Mouse (Mus musculus) testis, adult 2 months (tissue): ENCODE results near the gene Lrrc28. TPM values are rescaled to one million over a fixed set of nuclear protein-coding genes. Genes with fewer than 3 reads are reported as not detected.

Experiments used
- H3K27ac ChIP-seq: fragments of 200-500 bp; 2 replicates; pipeline ENCODE4 v1.5.1; 2012; ENCODE audit warnings: low read depth, low read length; ENCODE audit not compliant: control insufficient read depth, insufficient read depth
- H3K27me3 ChIP-seq: fragments of 200-500 bp; 2 replicates; pipeline ENCODE4 v1.6.1; 2012; ENCODE audit warnings: mild to moderate bottlenecking, low read length, moderate library complexity; ENCODE audit not compliant: control insufficient read depth, insufficient read depth
- H3K36me3 ChIP-seq: fragments of 200-500 bp; 2 replicates; pipeline ENCODE4 v1.6.1; 2012; ENCODE audit warnings: mild to moderate bottlenecking, low read length; ENCODE audit not compliant: control insufficient read depth, insufficient read depth
- H3K4me1 ChIP-seq: fragments of 200-500 bp; 2 replicates; pipeline ENCODE4 v1.6.1; 2012; ENCODE audit warnings: low read length; ENCODE audit not compliant: control insufficient read depth, insufficient read depth
- H3K4me3 ChIP-seq: fragments of 200-500 bp; 2 replicates; pipeline ENCODE4 v1.5.1; 2012; ENCODE audit warnings: low read depth, mild to moderate bottlenecking, low read length, moderate library complexity, mixed read lengths; ENCODE audit not compliant: control insufficient read depth
- CTCF ChIP-seq: fragments of 200-500 bp; IDR thresholded peaks from 2 replicates; pipeline ENCODE4 v1.5.1; 2012; ENCODE audit warnings: low read depth, mild to moderate bottlenecking, inconsistent platforms, low read length, moderate library complexity; ENCODE audit not compliant: control insufficient read depth, insufficient read depth, insufficient replicate concordance
- POLR2A ChIP-seq: fragments of 200-500 bp; IDR thresholded peaks from 2 replicates; pipeline ENCODE4 v1.6.1; 2012; ENCODE audit warnings: low read depth, mild to moderate bottlenecking, inconsistent platforms, low read length, moderate library complexity; ENCODE audit not compliant: control insufficient read depth
- polyA plus RNA-seq: library from polyadenylated mRNA; depleted of rRNA; stranded (reverse); fragments of >200 nt; gene quantifications from 2 replicates; pipeline ENCODE4 v1.2.3, GENCODE M21; 2012

Gene Lrrc28
- polyA plus RNA-seq, 1 experiment: 565 TPM

DNA sequence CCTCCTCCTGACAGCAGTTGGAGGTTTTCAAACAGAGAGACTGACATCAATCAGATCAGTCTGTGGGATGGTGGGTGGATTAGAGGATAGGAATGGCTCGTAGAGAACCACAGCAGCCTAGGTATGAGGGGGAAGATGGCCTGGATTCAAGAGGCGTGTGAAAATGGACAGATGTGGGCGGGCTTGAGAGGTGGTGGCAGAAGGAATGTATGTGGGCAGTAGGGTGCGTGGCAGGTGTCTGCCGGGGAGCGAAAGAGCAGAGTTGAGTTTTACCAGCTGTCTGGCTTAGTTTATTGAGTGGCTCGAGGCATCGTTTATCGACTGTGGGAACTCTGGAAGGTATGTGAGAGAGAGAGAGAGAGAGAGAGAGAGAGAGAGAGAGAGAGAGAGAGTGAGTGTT, 36.0 kb upstream of the Lrrc28 start:
- TF ChIP-seq POLR2A: no peak
- TF ChIP-seq CTCF: no peak

DNA sequence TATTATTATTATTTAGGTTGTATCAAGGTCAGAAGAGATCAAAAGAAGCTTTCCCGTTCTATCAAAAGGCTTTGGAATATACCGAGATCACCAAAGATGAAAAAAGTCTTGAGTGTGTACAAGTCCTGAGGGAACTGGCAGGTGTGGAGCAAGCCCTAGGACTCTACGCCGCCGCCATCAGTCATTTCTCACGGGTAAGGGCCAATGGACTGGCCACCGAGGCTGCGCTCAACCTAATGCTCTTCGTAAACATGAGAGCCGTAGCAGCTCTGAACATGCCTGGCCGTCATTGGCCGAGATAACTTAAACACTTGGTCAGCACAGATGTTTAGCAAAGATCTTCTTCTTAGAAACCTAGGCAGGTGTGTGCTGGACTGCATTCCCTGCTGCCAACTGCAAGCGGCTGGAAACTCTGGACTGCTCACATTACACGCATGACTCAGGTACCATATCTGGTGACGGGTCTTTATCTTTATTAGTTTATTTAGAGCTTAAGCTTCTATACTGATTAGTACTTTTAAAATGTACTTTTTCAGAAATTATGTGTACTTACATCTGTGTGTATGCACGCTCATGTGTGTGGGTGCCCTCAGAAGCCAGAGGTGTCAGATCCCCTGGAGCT, 33.9 kb upstream of the Lrrc28 start:
- H3K27ac ChIP-seq: no peak overlapping the region
- no peaks in the 10 kb centered on the region for H3K4me1 ChIP-seq
- H3K36me3 ChIP-seq: no peaks in the 10 kb centered on the region
- no peak for TF ChIP-seq CTCF
- TF ChIP-seq POLR2A: no peak
- no peaks in the 10 kb centered on the region for H3K27me3 ChIP-seq
- no peak overlapping the region for H3K4me3 ChIP-seq

More for the DNA sequence above, 36.0 kb upstream of the Lrrc28 start:
- no peak overlapping the region for H3K27ac ChIP-seq
- no peaks in the 10 kb centered on the region for H3K4me1 ChIP-seq
- no peaks in the 10 kb centered on the region for H3K27me3 ChIP-seq
- H3K36me3 ChIP-seq: no peaks in the 10 kb centered on the region
- no peak overlapping the region for H3K4me3 ChIP-seq

- Histone ChIP-seq H3K4me3 (no peak overlapping the region), H3K27ac (no peak overlapping the region), H3K4me1 (no peaks in the 10 kb centered on the region), H3K36me3 (no peaks in the 10 kb centered on the region), H3K27me3 (no peaks in the 10 kb centered on the region)
- no peak for TF ChIP-seq CTCF
- no peak for TF ChIP-seq POLR2A
These were observed 28.6 kb upstream of the Lrrc28 start for GRCm38 (mm10) chr7:67673656-67674055.

DNA sequence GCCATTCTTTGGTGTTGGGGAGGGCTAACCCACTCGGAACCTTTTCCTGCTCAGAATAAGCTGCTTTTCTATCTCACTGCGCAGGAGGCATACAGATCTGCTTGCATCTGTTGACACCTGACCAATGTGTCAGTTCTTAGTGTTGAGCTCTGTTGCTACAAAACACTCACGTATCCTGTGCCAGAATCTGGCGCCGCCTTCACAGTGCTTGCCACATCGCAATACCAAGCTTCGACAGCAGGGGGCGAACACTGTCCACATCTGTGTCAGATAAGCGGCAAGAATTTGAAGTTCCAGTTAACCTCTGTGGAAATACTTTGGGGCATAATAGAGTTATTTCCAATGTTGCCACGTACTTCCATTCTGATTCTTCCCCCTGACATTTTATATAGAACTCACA, 27.6 kb upstream of the Lrrc28 start:
- Histone ChIP-seq H3K36me3 (no peaks in the 10 kb centered on the region), H3K4me1 (no peaks in the 10 kb centered on the region), H3K27ac (no peak overlapping the region), H3K4me3 (no peak overlapping the region), H3K27me3 (no peaks in the 10 kb centered on the region)
- peak; percentile 90; the same call in 1 of the 2 replicates for TF ChIP-seq CTCF
- TF ChIP-seq POLR2A: no peak

DNA sequence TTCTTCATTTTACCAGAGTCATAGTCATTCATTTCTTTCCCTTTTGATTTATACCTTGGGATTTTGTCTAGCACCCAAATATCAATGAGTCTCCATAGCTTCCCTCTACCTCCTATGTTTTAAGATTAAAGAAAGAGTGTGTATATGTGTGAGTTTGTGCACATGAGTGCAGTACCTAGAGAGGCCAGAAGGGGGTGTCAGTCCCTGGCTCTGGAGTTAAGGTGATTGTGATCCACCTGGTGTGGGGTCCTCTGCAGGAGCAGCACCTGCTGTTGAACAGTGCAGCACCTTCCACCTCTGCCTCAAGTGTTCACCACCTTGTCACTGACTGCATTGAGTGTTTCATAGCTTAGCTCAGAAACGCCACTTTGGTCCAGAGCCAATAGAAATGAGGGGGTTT, 25.9 kb upstream of the Lrrc28 start:
- peak; percentile 45; the same call in 1 of the 2 replicates for TF ChIP-seq CTCF
- no peak for TF ChIP-seq POLR2A
- no peaks in the 10 kb centered on the region for H3K4me1 ChIP-seq
- no peak overlapping the region for H3K4me3 ChIP-seq
- H3K27me3 ChIP-seq: no peaks in the 10 kb centered on the region
- no peaks in the 10 kb centered on the region for H3K36me3 ChIP-seq
- no peak overlapping the region for H3K27ac ChIP-seq

DNA sequence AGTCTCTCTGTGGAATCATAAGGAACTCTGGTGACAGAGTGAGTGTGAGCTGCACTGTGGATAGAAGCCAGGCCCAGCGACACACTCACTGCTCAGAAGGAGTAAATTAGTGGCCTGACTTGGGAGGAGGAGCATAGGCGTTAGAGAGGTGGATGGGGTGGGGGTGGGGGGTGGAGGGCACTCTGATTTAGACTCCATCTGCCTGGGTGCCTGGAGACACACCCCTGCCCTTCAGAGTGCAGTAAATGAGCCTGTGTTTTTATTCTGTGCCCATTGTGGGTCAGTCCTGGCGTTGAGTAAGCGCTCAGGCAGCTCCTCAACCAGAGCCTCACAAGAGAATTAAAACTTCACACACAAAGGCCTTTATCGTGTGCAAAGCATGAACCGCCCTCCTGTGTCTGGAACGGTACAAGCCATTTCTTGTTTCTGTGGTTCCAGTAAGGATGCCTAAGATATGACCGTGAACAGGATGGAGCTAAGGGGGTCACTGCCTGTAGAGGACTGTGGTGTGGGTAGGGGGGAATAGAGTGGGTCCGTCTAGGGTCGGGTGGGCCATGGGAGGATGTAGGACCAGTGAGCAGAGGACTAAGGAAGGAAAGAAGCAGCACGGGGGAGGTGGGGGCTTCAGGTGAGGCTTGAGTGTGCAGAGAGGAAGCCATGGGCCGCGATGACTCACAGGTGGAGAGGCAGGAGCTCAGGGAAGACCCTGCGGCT, 19.1 kb upstream of the Lrrc28 start:
- no peak for TF ChIP-seq POLR2A
- Histone ChIP-seq H3K4me1 (no peaks in the 10 kb centered on the region), H3K27me3 (no peaks in the 10 kb centered on the region), H3K4me3 (no peak overlapping the region), H3K36me3 (peaks cover 1% of the 10 kb centered on the region; the same call in 1 of the 2 replicates), H3K27ac (no peak overlapping the region)

GRCm38 (mm10) chr7:67662424-67662823, 17.4 kb upstream of the Lrrc28 start:
- Histone ChIP-seq H3K4me1 (peaks cover 5% of the 10 kb centered on the region), H3K27me3 (no peaks in the 10 kb centered on the region), H3K27ac (no peak overlapping the region), H3K36me3 (peaks cover 1% of the 10 kb centered on the region; the same call in 1 of the 2 replicates), H3K4me3 (no peak overlapping the region)
- TF ChIP-seq POLR2A (no peak), CTCF (no peak)

- H3K4me3 ChIP-seq: no peak overlapping the region
- no peak overlapping the region for H3K27ac ChIP-seq
- H3K36me3 ChIP-seq: peaks cover 1% of the 10 kb centered on the region; the same call in 1 of the 2 replicates
- H3K27me3 ChIP-seq: no peaks in the 10 kb centered on the region
- peaks cover 7% of the 10 kb centered on the region for H3K4me1 ChIP-seq
- TF ChIP-seq CTCF (peak; percentile 57; the same call in 1 of the 2 replicates), POLR2A (no peak)
These were observed 13.0 kb upstream of the Lrrc28 start for GRCm38 (mm10) chr7:67658110-67658509.
